Mouse (Mus musculus) hindbrain, embryonic 13.5 days (tissue): ENCODE data around the gene Rasgef1b. TPM values are rescaled to one million over a fixed set of nuclear protein-coding genes. Genes with fewer than 3 reads are reported as not detected.
A peak's percentile ranks its signal among the peaks of the same experiment; 100 is the strongest.

Experiments
- ATAC-seq: fragments of 200-750 bp; cut with Nextera tagmentation; 2 replicates; pipeline ENCODE4 v1.8.0; 2017; ENCODE audit warnings: moderate TSS enrichment; ENCODE audit not compliant: low FRiP score
- H3K27ac ChIP-seq: fragments of 300-500 bp; sonication (generic); 2 replicates; pipeline ENCODE4 v1.5.1; 2015; ENCODE audit warnings: inconsistent platforms, mild to moderate bottlenecking, moderate library complexity
- H3K27me3 ChIP-seq: fragments of 300-500 bp; sonication (generic); 2 replicates; pipeline ENCODE4 v1.6.1; 2015; ENCODE audit warnings: mild to moderate bottlenecking, inconsistent platforms
- H3K36me3 ChIP-seq: fragments of 300-500 bp; sonication (generic); 2 replicates; pipeline ENCODE4 v1.6.1; 2015; ENCODE audit warnings: mild to moderate bottlenecking, inconsistent platforms
- H3K4me1 ChIP-seq: fragments of 300-500 bp; sonication (generic); replicated peaks from 2 replicates; pipeline ENCODE4 v1.6.1; 2015; ENCODE audit warnings: inconsistent platforms
- H3K4me2 ChIP-seq: fragments of 300-500 bp; sonication (generic); 2 replicates; pipeline ENCODE4 v1.6.1; 2015; ENCODE audit warnings: inconsistent platforms, mild to moderate bottlenecking, moderate library complexity
- H3K4me3 ChIP-seq: fragments of 300-500 bp; sonication (generic); 2 replicates; pipeline ENCODE4 v1.5.1; 2015; ENCODE audit warnings: mild to moderate bottlenecking, inconsistent platforms
- H3K9ac ChIP-seq: fragments of 300-500 bp; sonication (generic); 2 replicates; pipeline ENCODE4 v1.6.1; 2015; ENCODE audit warnings: mild to moderate bottlenecking, inconsistent platforms
- H3K9me3 ChIP-seq: fragments of 300-500 bp; sonication (generic); 2 replicates; pipeline ENCODE4 v1.6.1; 2016; ENCODE audit warnings: inconsistent platforms
- WGBS: fragments of 180-500 bp; shearing (Covaris S2); methylation state at CpG from one replicate; pipeline ENCODE4 v1.1.7; 2015; 5-methylcytosine and 5-hydroxymethylcytosine counted together
- polyA plus RNA-seq: library from polyadenylated mRNA; unstranded; fragments of >200 nt; fragmentation: Nextera tagmentation; extraction: Ambion mirVana; gene quantifications from 2 replicates; pipeline ENCODE4 v1.2.1, GENCODE M21; 2015

Gene Rasgef1b
- polyA plus RNA-seq, 1 experiment from 2014 or later, result 61.1 TPM

DNA sequence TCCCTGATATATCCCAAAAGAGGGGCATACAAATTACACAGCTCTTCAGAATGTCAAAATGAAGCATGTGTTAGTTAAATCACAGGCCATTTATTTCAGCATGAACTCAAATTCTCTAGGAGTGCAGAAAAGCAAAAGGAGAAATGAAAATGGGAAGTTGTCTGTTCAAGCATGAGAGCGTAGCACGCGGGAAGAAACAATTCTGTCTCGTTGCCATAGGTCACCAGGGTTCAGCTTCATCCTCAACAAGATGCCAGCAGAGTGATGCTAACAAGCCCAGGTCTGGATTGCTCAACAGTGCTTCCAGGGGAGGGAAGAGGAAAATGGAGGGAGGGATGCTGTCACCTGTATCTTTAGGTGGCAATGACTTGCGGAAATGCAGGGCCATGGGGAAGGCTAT is 346.1 kb downstream of the Rasgef1b start:
- no peak overlapping the region for H3K9ac ChIP-seq
- WGBS, result 63% methylated on average over 5 of the region's 5 CpGs
- no peaks in the 10 kb centered on the region for H3K9me3 ChIP-seq
- no peaks in the 10 kb centered on the region for H3K36me3 ChIP-seq
- no peak overlapping the region for H3K4me2 ChIP-seq
- no peak overlapping the region for H3K4me3 ChIP-seq
- no peak for ATAC-seq
- H3K4me1 ChIP-seq, result peaks cover 51% of the 10 kb centered on the region
- no peak overlapping the region for H3K27ac ChIP-seq
- H3K27me3 ChIP-seq, result peaks cover 50% of the 10 kb centered on the region

- Histone ChIP-seq H3K4me1 (peaks cover 48% of the 10 kb centered on the region), H3K4me2 (no peak overlapping the region), H3K27ac (no peak overlapping the region), H3K9me3 (no peaks in the 10 kb centered on the region), H3K27me3 (peaks cover 42% of the 10 kb centered on the region), H3K9ac (no peak overlapping the region), H3K36me3 (no peaks in the 10 kb centered on the region), H3K4me3 (no peak overlapping the region)
- WGBS, result 89% methylated on average over 2 of the region's 2 CpGs
- no peak for ATAC-seq
These were observed 347.2 kb downstream of the Rasgef1b start for GRCm38 (mm10) chr5:99381639-99382038.

- no peak overlapping the region for H3K9ac ChIP-seq
- H3K4me1 ChIP-seq, result peaks cover 40% of the 10 kb centered on the region
- no peak for ATAC-seq
- H3K36me3 ChIP-seq, result no peaks in the 10 kb centered on the region
- WGBS, result 95% methylated on average over 9 of the region's 9 CpGs
- H3K9me3 ChIP-seq, result no peaks in the 10 kb centered on the region
- no peak overlapping the region for H3K27ac ChIP-seq
- H3K27me3 ChIP-seq, result peaks cover 36% of the 10 kb centered on the region
- H3K4me3 ChIP-seq, result no peak overlapping the region
- no peak overlapping the region for H3K4me2 ChIP-seq
These were observed 348.0 kb downstream of the Rasgef1b start for GRCm38 (mm10) chr5:99380882-99381281.

DNA sequence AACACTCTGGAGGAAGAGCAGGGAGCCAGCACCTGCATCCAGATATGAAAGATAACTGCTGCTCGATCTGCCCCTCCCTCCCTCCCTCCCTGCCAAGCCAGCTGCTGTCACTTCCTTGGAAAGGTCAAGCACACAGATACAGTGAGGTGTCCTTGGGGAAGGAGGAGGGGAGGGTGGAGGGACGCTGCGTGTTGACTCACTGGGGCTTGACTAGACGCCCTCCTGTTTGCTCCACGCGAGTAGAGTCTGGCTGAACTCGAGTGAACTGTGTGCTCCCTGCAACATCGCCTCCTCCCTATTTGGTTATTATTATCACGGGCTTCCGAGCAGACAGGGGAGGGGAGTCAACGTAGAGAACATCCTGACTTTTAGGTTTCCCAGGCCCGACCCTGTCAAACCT is 348.7 kb downstream of the Rasgef1b start:
- Histone ChIP-seq H3K36me3 (no peaks in the 10 kb centered on the region), H3K4me1 (peaks cover 36% of the 10 kb centered on the region), H3K9ac (no peak overlapping the region), H3K27ac (no peak overlapping the region), H3K4me3 (no peak overlapping the region), H3K9me3 (no peaks in the 10 kb centered on the region), H3K27me3 (peaks cover 31% of the 10 kb centered on the region), H3K4me2 (no peak overlapping the region)
- ATAC-seq, result no peak
- 45% methylated on average over 12 of the region's 12 CpGs for WGBS

- Histone ChIP-seq H3K27ac (peak overlapping the region; percentile 25; the same call in 1 of the 2 replicates), H3K9me3 (no peaks in the 10 kb centered on the region), H3K27me3 (peaks cover 15% of the 10 kb centered on the region), H3K9ac (no peak overlapping the region), H3K36me3 (no peaks in the 10 kb centered on the region), H3K4me2 (no peak overlapping the region), H3K4me3 (no peak overlapping the region), H3K4me1 (peaks cover 36% of the 10 kb centered on the region)
- ATAC-seq, result peak; percentile 52; the same call in 1 of the 2 replicates
- 68% methylated on average over 11 of the region's 11 CpGs for WGBS
These were observed 350.2 kb downstream of the Rasgef1b start for GRCm38 (mm10) chr5:99378437-99379226.

DNA sequence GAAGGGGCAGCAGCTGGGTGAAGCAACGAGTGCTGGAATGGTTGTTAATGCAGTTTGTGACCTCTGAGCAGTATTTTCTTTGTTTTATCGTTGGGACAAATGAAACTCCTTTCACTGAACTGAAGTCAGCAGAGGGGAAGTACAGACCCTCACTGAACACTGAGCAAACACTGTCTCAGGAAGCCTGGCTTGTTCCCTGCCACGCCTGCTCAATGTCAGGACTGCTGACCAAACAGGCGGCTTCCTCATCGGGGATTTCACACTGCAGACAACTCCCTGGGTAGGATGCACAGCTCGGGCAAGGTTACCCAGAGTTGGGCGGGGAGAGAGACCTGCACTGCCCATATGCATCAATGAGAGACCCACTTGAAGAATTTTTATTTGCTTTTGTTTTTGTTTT is 353.1 kb downstream of the Rasgef1b start:
- Histone ChIP-seq H3K36me3 (no peaks in the 10 kb centered on the region), H3K27me3 (0 out of 2 replicates have a peak, but pooled peaks cover 6% of the 10 kb centered on the region), H3K4me1 (peaks cover 28% of the 10 kb centered on the region), H3K4me2 (no peak overlapping the region), H3K4me3 (no peak overlapping the region), H3K9me3 (no peaks in the 10 kb centered on the region), H3K27ac (no peak overlapping the region), H3K9ac (no peak overlapping the region)
- WGBS, result 77% methylated on average over 7 of the region's 7 CpGs
- ATAC-seq, result no peak

DNA sequence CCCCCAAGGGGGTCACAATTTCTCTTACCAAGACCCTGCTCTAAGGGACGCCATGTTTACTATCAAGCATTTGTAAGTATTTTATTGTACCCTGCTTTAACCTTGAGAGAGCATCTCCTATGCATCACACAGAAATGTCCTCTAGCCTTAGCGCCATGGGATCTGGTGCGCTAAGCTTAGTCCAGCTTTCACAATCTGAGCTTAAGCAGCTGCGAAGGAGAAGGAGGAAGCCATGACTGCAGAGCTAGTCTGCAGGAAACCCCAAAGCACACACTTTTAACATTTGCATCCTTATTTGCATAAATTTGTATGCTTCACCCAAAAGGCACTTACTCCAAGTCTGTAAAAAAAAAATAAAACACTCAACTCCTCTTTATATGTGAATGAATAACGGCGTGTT is 354.4 kb downstream of the Rasgef1b start:
- Histone ChIP-seq H3K4me2 (no peak overlapping the region), H3K9me3 (no peaks in the 10 kb centered on the region), H3K27me3 (0 out of 2 replicates have a peak, but pooled peaks cover 6% of the 10 kb centered on the region), H3K9ac (no peak overlapping the region), H3K4me1 (peaks cover 17% of the 10 kb centered on the region), H3K27ac (no peak overlapping the region), H3K4me3 (no peak overlapping the region), H3K36me3 (no peaks in the 10 kb centered on the region)
- ATAC-seq, result no peak
- WGBS, result 86% methylated on average over 6 of the region's 6 CpGs

DNA sequence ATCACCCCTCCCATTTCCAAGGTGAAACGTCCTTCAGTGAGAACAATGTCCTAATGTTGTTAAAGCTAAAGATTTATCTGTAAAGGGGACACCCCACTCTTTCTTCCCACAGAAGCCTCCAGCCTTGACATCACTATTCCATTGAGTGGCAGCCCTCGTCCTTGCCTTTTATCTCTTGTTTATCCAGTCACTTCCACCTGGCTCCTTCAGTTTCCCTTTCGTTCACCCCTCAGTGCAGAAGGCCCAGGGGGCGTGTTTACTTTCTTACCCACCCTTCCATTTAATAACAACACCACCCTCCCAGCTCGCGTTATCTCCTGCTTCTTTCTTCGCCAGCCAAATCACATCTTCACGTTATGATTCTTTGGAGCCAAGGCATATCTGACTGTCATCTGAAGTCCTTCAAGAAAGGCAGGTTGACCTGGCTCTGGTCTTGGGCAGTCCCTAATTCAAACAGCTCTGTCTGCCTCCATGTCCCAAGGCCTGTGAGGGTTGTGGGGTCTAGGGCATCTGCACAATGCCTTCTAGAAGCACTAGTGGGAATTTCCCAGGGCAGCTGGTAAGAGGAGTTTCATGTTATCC is 355.2 kb downstream of the Rasgef1b start:
- Histone ChIP-seq H3K27me3 (0 out of 2 replicates have a peak, but pooled peaks cover 6% of the 10 kb centered on the region), H3K9ac (no peak overlapping the region), H3K9me3 (no peaks in the 10 kb centered on the region), H3K36me3 (no peaks in the 10 kb centered on the region), H3K4me2 (no peak overlapping the region), H3K4me1 (peaks cover 9% of the 10 kb centered on the region), H3K27ac (no peak overlapping the region), H3K4me3 (no peak overlapping the region)
- 81% methylated on average over 8 of the region's 8 CpGs for WGBS
- no peak for ATAC-seq

DNA sequence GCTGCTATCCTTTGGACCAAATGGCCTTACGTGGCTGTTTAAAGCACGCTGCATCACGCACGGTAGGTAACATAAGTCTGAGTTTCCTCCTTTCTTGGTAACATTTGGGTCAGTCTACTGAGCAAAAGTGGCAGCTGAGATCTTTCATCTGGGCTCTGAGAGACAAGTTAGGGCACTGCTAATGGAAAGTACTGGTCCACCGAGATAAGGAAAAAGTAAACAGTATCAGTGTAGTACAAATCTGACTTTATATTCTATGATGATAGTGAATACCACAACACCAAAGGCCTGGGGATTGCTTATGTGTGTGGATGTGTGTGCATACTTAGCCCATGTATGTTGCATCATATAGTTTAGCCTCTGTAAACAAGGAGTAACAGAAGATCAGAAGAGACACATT is 358.2 kb downstream of the Rasgef1b start:
- Histone ChIP-seq H3K27ac (no peak overlapping the region), H3K4me3 (no peak overlapping the region), H3K36me3 (no peaks in the 10 kb centered on the region), H3K9ac (no peak overlapping the region), H3K4me1 (no peaks in the 10 kb centered on the region), H3K27me3 (no peaks in the 10 kb centered on the region), H3K9me3 (no peaks in the 10 kb centered on the region), H3K4me2 (no peak overlapping the region)
- no peak for ATAC-seq
- WGBS, result 89% methylated on average over 5 of the region's 5 CpGs

- Histone ChIP-seq H3K4me3 (no peak overlapping the region), H3K36me3 (no peaks in the 10 kb centered on the region), H3K27me3 (no peaks in the 10 kb centered on the region), H3K27ac (no peak overlapping the region), H3K4me1 (no peaks in the 10 kb centered on the region), H3K9me3 (no peaks in the 10 kb centered on the region), H3K9ac (no peak overlapping the region), H3K4me2 (no peak overlapping the region)
- ATAC-seq, result no peak
- WGBS, result 90% methylated on average over 6 of the region's 6 CpGs
These were observed 359.6 kb downstream of the Rasgef1b start for GRCm38 (mm10) chr5:99369256-99369655.

DNA sequence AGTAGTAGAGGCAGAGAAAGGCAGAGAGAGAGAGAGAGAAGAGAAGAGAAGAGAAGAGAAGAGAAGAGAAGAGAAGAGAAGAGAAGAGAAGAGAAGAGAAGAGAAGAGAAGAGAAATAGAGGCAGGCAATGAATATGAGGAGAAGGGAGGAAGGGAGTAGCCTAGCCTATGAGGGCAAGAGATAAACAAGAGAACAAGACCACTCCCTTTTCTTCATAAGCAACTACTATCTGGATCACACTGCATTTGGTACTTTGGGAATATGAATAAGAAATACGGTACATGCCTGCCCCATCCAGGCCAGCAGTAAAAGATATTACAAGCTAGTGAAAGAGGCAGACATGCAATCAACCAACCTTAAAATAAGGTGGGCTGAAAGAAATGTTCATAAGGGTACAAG is 360.2 kb downstream of the Rasgef1b start:
- 89% methylated on average over 1 of the region's 1 CpGs for WGBS
- no peak overlapping the region for H3K4me2 ChIP-seq
- H3K9me3 ChIP-seq, result no peaks in the 10 kb centered on the region
- H3K4me3 ChIP-seq, result no peak overlapping the region
- no peak overlapping the region for H3K9ac ChIP-seq
- no peak for ATAC-seq
- no peaks in the 10 kb centered on the region for H3K27me3 ChIP-seq
- no peaks in the 10 kb centered on the region for H3K36me3 ChIP-seq
- no peaks in the 10 kb centered on the region for H3K4me1 ChIP-seq
- no peak overlapping the region for H3K27ac ChIP-seq

DNA sequence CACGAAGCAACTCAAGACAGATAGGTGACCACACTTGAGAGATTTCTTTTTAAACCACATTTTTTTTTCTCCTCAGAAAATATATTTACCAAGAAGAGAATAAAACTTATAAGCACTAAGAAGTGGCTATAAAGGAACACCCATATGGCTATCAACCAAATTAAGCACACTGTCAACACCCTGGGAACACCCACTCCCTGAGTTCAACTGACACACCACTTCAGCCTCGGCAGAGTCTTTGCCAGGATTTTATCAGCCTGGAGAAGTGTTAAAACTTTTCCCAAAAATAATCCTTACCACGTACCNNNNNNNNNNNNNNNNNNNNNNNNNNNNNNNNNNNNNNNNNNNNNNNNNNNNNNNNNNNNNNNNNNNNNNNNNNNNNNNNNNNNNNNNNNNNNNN is 368.3 kb downstream of the Rasgef1b start:
- H3K4me2 ChIP-seq, result no peak overlapping the region
- 81% methylated on average over 3 of the region's 3 CpGs for WGBS
- ATAC-seq, result no peak

DNA sequence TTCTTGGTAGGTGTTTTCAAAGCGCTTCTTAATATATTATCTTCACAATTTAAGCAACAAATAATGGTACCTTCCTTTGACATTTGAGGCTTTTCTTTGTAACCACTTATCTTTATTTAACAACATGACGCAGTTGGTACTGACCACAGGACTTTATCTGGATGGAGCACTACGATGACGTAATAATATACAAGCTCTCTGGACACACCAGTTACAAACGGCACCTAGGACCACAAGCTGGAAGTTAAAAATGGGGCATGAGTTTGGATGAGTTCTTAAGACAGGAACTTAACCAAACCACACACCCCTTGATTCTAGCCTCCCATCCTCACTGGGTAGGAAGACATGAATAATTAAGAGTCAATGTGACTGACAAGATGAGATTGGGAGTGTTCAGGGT is 369.6 kb downstream of the Rasgef1b start:
- H3K4me1 ChIP-seq, result no peaks in the 10 kb centered on the region
- no peaks in the 10 kb centered on the region for H3K27me3 ChIP-seq
- no peak for ATAC-seq
- no peaks in the 10 kb centered on the region for H3K36me3 ChIP-seq
- no peaks in the 10 kb centered on the region for H3K9me3 ChIP-seq
- H3K27ac ChIP-seq, result no peak overlapping the region
- H3K9ac ChIP-seq, result no peak overlapping the region
- no peak overlapping the region for H3K4me3 ChIP-seq
- WGBS, result 93% methylated on average over 5 of the region's 5 CpGs
- H3K4me2 ChIP-seq, result no peak overlapping the region

More for the DNA sequence above, 368.3 kb downstream of the Rasgef1b start:
- H3K36me3 ChIP-seq, result no peaks in the 10 kb centered on the region
- H3K4me1 ChIP-seq, result no peaks in the 10 kb centered on the region
- H3K27ac ChIP-seq, result no peak overlapping the region
- no peak overlapping the region for H3K9ac ChIP-seq
- H3K9me3 ChIP-seq, result no peaks in the 10 kb centered on the region
- H3K27me3 ChIP-seq, result no peaks in the 10 kb centered on the region
- H3K4me3 ChIP-seq, result no peak overlapping the region
